Mouse (Mus musculus) neural tube, embryonic 15.5 days (tissue): Measurements from ENCODE around the gene Gspt1. TPM values are rescaled to one million over a fixed set of nuclear protein-coding genes. Genes with fewer than 3 reads are reported as not detected.

Source experiments
- ATAC-seq: fragments of 200-750 bp; cut with Nextera tagmentation; 2 replicates; pipeline ENCODE4 v1.8.0; 2017; ENCODE audit warnings: mild to moderate bottlenecking, moderate TSS enrichment, moderate library complexity; ENCODE audit not compliant: low FRiP score
- H3K27ac ChIP-seq: fragments of 300-500 bp; sonication (generic); replicated peaks from 2 replicates; pipeline ENCODE4 v1.5.1; 2015; ENCODE audit warnings: mild to moderate bottlenecking, inconsistent platforms
- H3K27me3 ChIP-seq: fragments of 300-500 bp; sonication (generic); replicated peaks from 2 replicates; pipeline ENCODE4 v1.6.1; 2015; ENCODE audit warnings: inconsistent platforms
- H3K36me3 ChIP-seq: fragments of 300-500 bp; sonication (generic); 2 replicates; pipeline ENCODE4 v1.6.1; 2015; ENCODE audit warnings: inconsistent platforms
- H3K4me1 ChIP-seq: fragments of 300-500 bp; sonication (generic); 2 replicates; pipeline ENCODE4 v1.6.1; 2015; ENCODE audit warnings: inconsistent platforms
- H3K4me2 ChIP-seq: fragments of 300-500 bp; sonication (generic); 2 replicates; pipeline ENCODE4 v1.6.1; 2015; ENCODE audit warnings: inconsistent platforms, mild to moderate bottlenecking, moderate library complexity
- H3K4me3 ChIP-seq: fragments of 300-500 bp; sonication (generic); replicated peaks from 2 replicates; pipeline ENCODE4 v1.5.1; 2015; ENCODE audit warnings: mild to moderate bottlenecking, inconsistent platforms
- H3K9ac ChIP-seq: fragments of 300-500 bp; sonication (generic); replicated peaks from 2 replicates; pipeline ENCODE4 v1.6.1; 2015; ENCODE audit warnings: mild to moderate bottlenecking, inconsistent platforms
- H3K9me3 ChIP-seq: fragments of 300-500 bp; sonication (generic); replicated peaks from 2 replicates; pipeline ENCODE4 v1.6.1; 2016; ENCODE audit warnings: inconsistent platforms
- WGBS: fragments of 180-500 bp; shearing (Covaris S2); methylation state at CpG from one replicate; pipeline ENCODE4 v1.1.7; 2015; ENCODE audit warnings: mixed read lengths; 5-methylcytosine and 5-hydroxymethylcytosine counted together
- microRNA counts: library from miRNA; unstranded; fragments of <30 nt; microRNA quantifications from one replicate; lab custom pipeline; 2016
- microRNA-seq: library from miRNA; unstranded; fragments of <30 nt; microRNA quantifications from one replicate; pipeline ENCODE4, GENCODE M21; 2017
- polyA plus RNA-seq: library from polyadenylated mRNA; unstranded; fragments of >200 nt; fragmentation: Nextera tagmentation; extraction: Ambion mirVana; gene quantifications from 2 replicates; pipeline ENCODE4 v1.2.1, GENCODE M21; 2015

Gspt1 gene
- polyA plus RNA-seq, 1 experiment from 2014 or later = 48.4 TPM

DNA sequence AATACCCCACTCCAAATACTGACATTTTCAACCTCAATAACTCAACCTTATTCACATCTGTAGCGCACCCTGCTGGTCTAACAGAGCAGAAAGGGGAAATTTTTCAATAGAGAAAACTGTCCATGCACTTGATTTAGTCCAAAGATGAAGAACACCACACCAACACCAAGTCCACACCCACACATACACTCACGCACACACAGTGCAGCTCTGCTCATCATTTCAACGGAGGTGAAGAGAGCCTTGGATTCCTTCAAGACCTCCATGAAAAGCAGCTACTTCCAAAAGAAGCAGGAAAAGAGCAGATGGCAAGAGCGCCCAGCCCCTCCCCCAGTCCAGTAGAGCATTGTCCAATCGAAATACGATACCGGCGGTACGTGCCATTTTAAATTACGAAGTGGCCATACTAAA, 79.4 kb downstream of the Gspt1 start:
- Histone ChIP-seq H3K36me3 (no peaks in the 10 kb centered on the region), H3K9me3 (no peaks in the 10 kb centered on the region), H3K27me3 (0 out of 2 replicates have a peak, but pooled peaks cover 2% of the 10 kb centered on the region), H3K4me3 (peak overlapping the region; percentile 86), H3K4me2 (peak overlapping the region; percentile 83), H3K27ac (peak overlapping the region; percentile 91; the same call in 1 of the 2 replicates), H3K9ac (peak overlapping the region; percentile 86; the same call in 1 of the 2 replicates), H3K4me1 (peaks cover 24% of the 10 kb centered on the region)
- ATAC-seq = no peak
- WGBS = 7% methylated on average over 10 of the region's 10 CpGs

DNA sequence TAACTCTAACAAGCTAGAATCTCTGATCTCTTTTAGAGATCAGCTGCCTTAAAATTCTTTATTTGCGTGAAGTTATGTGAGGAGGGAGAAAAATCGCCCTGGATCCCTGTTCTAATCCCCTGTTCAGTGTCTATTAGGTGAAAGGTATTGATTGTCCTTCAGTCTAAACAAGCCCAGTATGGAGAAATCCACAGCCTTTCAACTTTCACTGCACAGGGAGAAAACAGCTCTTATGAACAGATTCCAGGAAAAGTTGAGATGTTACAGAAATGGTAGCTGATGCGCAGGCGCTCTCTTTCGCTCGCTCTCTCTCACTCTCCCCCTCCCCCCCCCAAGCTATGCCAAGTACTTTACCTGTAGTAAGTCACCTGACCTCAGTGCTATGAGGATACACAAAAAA, 82.4 kb downstream of the Gspt1 start:
- Histone ChIP-seq H3K27me3 (no peaks in the 10 kb centered on the region), H3K4me3 (no peak overlapping the region), H3K27ac (no peak overlapping the region), H3K36me3 (no peaks in the 10 kb centered on the region), H3K4me2 (no peak overlapping the region), H3K9ac (no peak overlapping the region), H3K9me3 (no peaks in the 10 kb centered on the region), H3K4me1 (peaks cover 18% of the 10 kb centered on the region)
- no peak for ATAC-seq
- WGBS = 94% methylated on average over 6 of the region's 6 CpGs

MicroRNAs within 50 kb of the gene (microRNA counts, 519-probe panel; counts per million panel counts)
- microRNA mmu-miR-1945 (lab: Ali Mortazavi, UCI) = 1,496 counts per million, percentile 16 among the panel's probes with 10 or more counts

Small RNAs within 50 kb of the gene (microRNA-seq; reads per million reads assigned to microRNA genes)
- gene Mir1945 = 0.69 reads per million

Other genes starting within 250 kb of the Gspt1 start
- gene Snn, start 193.4 kb downstream of the Gspt1 start, polyA plus RNA-seq = 104 and 107 TPM in 2 replicates
- gene Litaf, start 188.2 kb downstream of the Gspt1 start, polyA plus RNA-seq = 26.1 and 39.5 TPM in 2 replicates
- gene Txndc11, start 119.7 kb downstream of the Gspt1 start, polyA plus RNA-seq = 28.7 and 29.3 TPM in 2 replicates
- gene Zc3h7a, start 77.9 kb downstream of the Gspt1 start, polyA plus RNA-seq = 72.7 and 73.4 TPM in 2 replicates
- gene Rsl1d1, start 51.0 kb downstream of the Gspt1 start, polyA plus RNA-seq = 119 and 140 TPM in 2 replicates
- 0.19 TPM in 1 of 2 replicates, not detected in the other for gene Tnfrsf17, start 59.5 kb upstream of the Gspt1 start, polyA plus RNA-seq
- 17.7 and 18.7 TPM in 2 replicates for gene Snx29, start 68.6 kb upstream of the Gspt1 start, polyA plus RNA-seq